Mouse (Mus musculus) bone marrow macrophage, adult 2 months (primary cell): ENCODE data around the gene Gm6588.

ENCODE experiments used
- CTCF ChIP-seq: IDR thresholded peaks from 2 replicates; pipeline ENCODE4 v1.5.1; 2012; ENCODE audit warnings: low read depth, mild to moderate bottlenecking, low read length, moderate library complexity
- POLR2A ChIP-seq: IDR thresholded peaks from 2 replicates; pipeline ENCODE4 v1.6.1; 2012; ENCODE audit warnings: mild to moderate bottlenecking, low read depth, low read length, borderline replicate concordance

- TF ChIP-seq CTCF (no peak), POLR2A (no peak)
Measured at GRCm38 (mm10) chr5:112402437-112402836, 46.8 kb upstream of the Gm6588 start.
